In genomic region chr1:34436374-34436773, GRCm38 (mm10) we compare ENCODE assay signal across 23 mouse cellular contexts. TPM values are rescaled to one million over a fixed set of nuclear protein-coding genes. Genes with fewer than 3 reads are reported as not detected.
DNase-seq lines count a peak whose midpoint lies in the region; ATAC-seq and TF ChIP-seq lines count a peak whose summit lies in the region.
"Had no signal": no experiment of that assay in that cellular context is flagged by ENCODE, and none has a peak within 500 bp of the region (broad histone marks: within the 10 kb centered on the region; RNA-seq: fewer than 3 reads in every experiment).

No protein-coding gene starts in this region.

- 0 out of 2 replicates have a peak, but pooled peaks have one; percentile 14 for TF ChIP-seq POLR2A in CH12.LX (IDR thresholded peaks at IDR 0.05; ENCODE audit: low read depth, low read length)

- in situ Hi-C loops in CH12.LX (cut with MboI; ENCODE audit: low pct_ligation_motif_present, low pct_unique_long_range_greater_than_20kb, low sequenced_read_pairs): no loop called here

- H3K27ac ChIP-seq in embryonic facial prominence, embryonic 11.5 days (replicated peaks; ENCODE audit: low read depth, low read length): no peak overlapping the region
- H3K27ac ChIP-seq in embryonic facial prominence, embryonic 10.5 days (replicated peaks): no peak overlapping the region
- H3K27ac ChIP-seq in heart, embryonic 10.5 days: no peak overlapping the region
- H3K27ac ChIP-seq in CH12.LX (ENCODE audit: insufficient read depth, low read depth): peak overlapping the region; percentile 67; the same call in 1 of the 2 replicates
- H3K27ac ChIP-seq: embryonic facial prominence, embryonic 12.5 days; forebrain, embryonic 13.5 days had no signal

- H3K9me3 ChIP-seq in embryonic facial prominence, embryonic 11.5 days (replicated peaks; ENCODE audit: control insufficient read depth, low read length): peaks cover 5% of the 10 kb centered on the region
- peaks cover 10% of the 10 kb centered on the region for H3K9me3 ChIP-seq in embryonic facial prominence, embryonic 10.5 days
- peaks cover 8% of the 10 kb centered on the region; the same call in 1 of the 2 replicates for H3K9me3 ChIP-seq in heart, embryonic 10.5 days
- H3K9me3 ChIP-seq in CH12.LX (replicated peaks; ENCODE audit: low read length): peaks cover 22% of the 10 kb centered on the region

- H3K4me3 ChIP-seq in embryonic facial prominence, embryonic 11.5 days (ENCODE audit: low read depth, low read length): no peak overlapping the region
- H3K4me3 ChIP-seq in embryonic facial prominence, embryonic 10.5 days: no peak overlapping the region
- H3K4me3 ChIP-seq in heart, embryonic 10.5 days: no peak overlapping the region
- no peak overlapping the region for H3K4me3 ChIP-seq in CH12.LX (replicated peaks in 1 of 3; ENCODE audit: low read depth in 2 of 3, low read length in 2 of 3, poor library complexity in 1 of 3)
- H3K4me3 ChIP-seq: embryonic facial prominence, embryonic 12.5 days; forebrain, embryonic 13.5 days; forebrain, embryonic 15.5 days had no signal

- no peaks in the 10 kb centered on the region for H3K27me3 ChIP-seq in embryonic facial prominence, embryonic 11.5 days (ENCODE audit: control insufficient read depth, insufficient read depth, low read length)
- H3K27me3 ChIP-seq in embryonic facial prominence, embryonic 10.5 days (replicated peaks; ENCODE audit: low read depth, poor library complexity, severe bottlenecking): no peaks in the 10 kb centered on the region
- H3K27me3 ChIP-seq in heart, embryonic 10.5 days (ENCODE audit: insufficient read depth, poor library complexity, severe bottlenecking): no peaks in the 10 kb centered on the region
- H3K27me3 ChIP-seq in CH12.LX (replicated peaks): no peaks in the 10 kb centered on the region
- H3K27me3 ChIP-seq: embryonic facial prominence, embryonic 12.5 days; forebrain, embryonic 13.5 days; forebrain, embryonic 15.5 days; Patski had no signal

- H3K79me2 ChIP-seq in CH12.LX (replicated peaks; ENCODE audit: control insufficient read depth, extremely low read depth, insufficient read depth, poor library complexity, severe bottlenecking): peaks cover 19% of the 10 kb centered on the region

- TF ChIP-seq RAD21 in CH12.LX (IDR thresholded peaks at IDR 0.05; ENCODE audit: low read depth, low read length): no peak

- no peak overlapping the region for H3K4me2 ChIP-seq in embryonic facial prominence, embryonic 11.5 days (ENCODE audit: low read depth, low read length)
- peak overlapping the region; percentile 51; the same call in 1 of the 2 replicates for H3K4me2 ChIP-seq in CH12.LX (ENCODE audit: insufficient read depth, low read depth, poor library complexity, severe bottlenecking)
- H3K4me2 ChIP-seq: embryonic facial prominence, embryonic 12.5 days had no signal

- H3K9ac ChIP-seq in embryonic facial prominence, embryonic 11.5 days (replicated peaks; ENCODE audit: low read length): no peak overlapping the region
- no peak overlapping the region for H3K9ac ChIP-seq in CH12.LX (ENCODE audit: insufficient read depth, low read depth)
- H3K9ac ChIP-seq: embryonic facial prominence, embryonic 12.5 days; forebrain, embryonic 13.5 days; forebrain, embryonic 15.5 days; forebrain, postnatal 0 days had no signal

- peak; percentile 10 for DNase-seq in embryonic facial prominence, embryonic 11.5 days (ENCODE audit: low spot score)
- DNase-seq in embryonic facial prominence, embryonic 10.5 days (ENCODE audit: low spot score): no peak
- peak; percentile 61 for DNase-seq in heart, embryonic 10.5 days (ENCODE audit: low spot score)
- DNase-seq in heart, postnatal 36 days: no peak
- peak; percentile 43 for DNase-seq in CH12.LX (ENCODE audit: extremely low read depth)
- peak; percentile 33 for DNase-seq in induced T-regulatory cell, adult 2 months (ENCODE audit: low read depth)
- no peak for DNase-seq in lung, postnatal 4 days
- DNase-seq in right cerebral cortex, adult 18-20 months: no peak
- DNase-seq: adrenal gland, adult 8-10 months; adrenal gland, postnatal 14 days; adrenal gland, postnatal 36 days; B cell, adult 2 months; cerebellum, adult 18-20 months; cerebellum, adult 8-10 months; cerebellum, adult 9-11 months; cerebellum, postnatal 25 days; forebrain, postnatal 0 days had no signal

- no peak for TF ChIP-seq CTCF in CH12.LX (conservative IDR thresholded peaks at IDR 0.05 in 1 of 2, IDR thresholded peaks at IDR 0.05 in 1 of 2; ENCODE audit: low read depth in 2 of 2, low read length in 2 of 2)

- intact Hi-C loops in heart, postnatal 36 days (cut with DNase I): loop anchor here (10.0 kb wide), 1 partner anchor 622 kb away; the partner anchor contains the start of gene Zfp451

- no peak for ATAC-seq in embryonic facial prominence, embryonic 11.5 days (replicated peaks; ENCODE audit: insufficient number of reproducible peaks, low FRiP score, low TSS enrichment, low read depth)
- ATAC-seq: activated CD4-positive, CD25-positive, alpha-beta regulatory T cell, adult 4 months; CD4-positive, CD25-positive, alpha-beta regulatory T cell, adult 4 months; forebrain, embryonic 13.5 days; forebrain, embryonic 15.5 days; forebrain, postnatal 0 days; Patski had no signal

- 74% methylated on average over 3 of the region's 3 CpGs for WGBS in embryonic facial prominence, embryonic 11.5 days
- 78% methylated on average over 3 of the region's 3 CpGs for WGBS in embryonic facial prominence, embryonic 10.5 days
- 81% methylated on average over 3 of the region's 3 CpGs for WGBS in heart, embryonic 10.5 days

- TF ChIP-seq EP300 in CH12.LX (IDR thresholded peaks at IDR 0.05; ENCODE audit: low read length): no peak

- dilution Hi-C loops in CH12.LX (cut with MboI; ENCODE audit: extremely low pct_ligation_motif_present, extremely low pct_unique_long_range_greater_than_20kb, low sequenced_read_pairs): no loop called here

- no peaks in the 10 kb centered on the region; the same call in 1 of the 2 replicates for H3K36me3 ChIP-seq in embryonic facial prominence, embryonic 11.5 days (replicated peaks; ENCODE audit: control insufficient read depth, insufficient read depth, low read depth, low read length)
- H3K36me3 ChIP-seq in embryonic facial prominence, embryonic 10.5 days (replicated peaks): peaks cover 24% of the 10 kb centered on the region
- peaks cover 21% of the 10 kb centered on the region for H3K36me3 ChIP-seq in heart, embryonic 10.5 days
- H3K36me3 ChIP-seq in CH12.LX (replicated peaks in 1 of 2; ENCODE audit: control insufficient read depth in 1 of 2, insufficient read depth in 1 of 2, low read length in 1 of 2): peaks cover 10 to 11% of the 10 kb centered on the region in 2 experiments

- no peaks in the 10 kb centered on the region for H3K4me1 ChIP-seq in embryonic facial prominence, embryonic 11.5 days (ENCODE audit: control insufficient read depth, insufficient read depth, low read length)
- peaks cover 31% of the 10 kb centered on the region for H3K4me1 ChIP-seq in embryonic facial prominence, embryonic 10.5 days
- H3K4me1 ChIP-seq in heart, embryonic 10.5 days: peaks cover 21% of the 10 kb centered on the region
- H3K4me1 ChIP-seq in CH12.LX (ENCODE audit: control insufficient read depth in 1 of 2, insufficient read depth in 2 of 2): peaks cover 0 to 36% of the 10 kb centered on the region in 2 experiments; a peak in 3 of 4 replicates

TF ChIP-seq in CH12.LX, 34 proteins besides CTCF, POLR2A, EP300 and RAD21 (continues in another document):
- TF ChIP-seq SIN3A (IDR thresholded peaks at IDR 0.05; ENCODE audit: low read length) (0 out of 2 replicates have a peak, but pooled peaks have one; percentile 48), MEF2A (IDR thresholded peaks at IDR 0.05; ENCODE audit: borderline replicate concordance, low read depth, low read length) (no peak), MXI1 (IDR thresholded peaks at IDR 0.05; ENCODE audit: low read depth, low read length) (0 out of 2 replicates have a peak, but pooled peaks have one; percentile 29), USF1 (IDR thresholded peaks at IDR 0.05; ENCODE audit: low read depth, low read length) (no peak), ELF1 (IDR thresholded peaks at IDR 0.05; ENCODE audit: low read depth, low read length) (no peak), UBTF (IDR thresholded peaks at IDR 0.05; ENCODE audit: low read depth, low read length) (no peak), MYC (IDR thresholded peaks at IDR 0.05; ENCODE audit: low read depth, low read length) (peak; percentile 63), JUND (conservative IDR thresholded peaks at IDR 0.05; ENCODE audit: low read depth, low read length) (no peak), ZC3H11A (IDR thresholded peaks at IDR 0.05; ENCODE audit: low read depth, low read length) (no peak), ZMIZ1 (IDR thresholded peaks at IDR 0.05; ENCODE audit: low read depth, low read length) (no peak), CHD1 (IDR thresholded peaks at IDR 0.05; ENCODE audit: low read depth, low read length) (no peak)

RNA-seq across cellular contexts. Expression of gene Ccdc115, which starts 3.1 kb away (rescaled TPM):
- polyA plus RNA-seq in embryonic facial prominence, embryonic 11.5 days (2014; fragmentation: Nextera tagmentation; extraction: Ambion mirVana): 51.9 and 55.4 TPM in 2 replicates
- 55.1 and 57.6 TPM in 2 replicates for polyA plus RNA-seq in embryonic facial prominence, embryonic 10.5 days (2016; fragmentation: Nextera tagmentation; extraction: Ambion mirVana)
- 52.5 and 60.2 TPM in 2 replicates for polyA plus RNA-seq in heart, embryonic 10.5 days (2016; fragmentation: Nextera tagmentation; extraction: Ambion mirVana)
- 10 to 100 TPM; 14.1 to 15.2 TPM for total RNA-seq in heart, postnatal 36 days (2021)
- 63.3 and 66.5 TPM in 2 replicates for total RNA-seq in CH12.LX (2012; rRNA removed)
- 98.8 and 105 TPM in 2 replicates for total RNA-seq in CH12.LX (2014; rRNA removed)
- polyA plus RNA-seq in CH12.LX (2012; ENCODE audit: insufficient read length, low read depth): 95.8 and 96.3 TPM in 2 replicates

RNA-seq across cellular contexts. Expression of gene Imp4, which starts 3.3 kb away (rescaled TPM):
- polyA plus RNA-seq in embryonic facial prominence, embryonic 11.5 days (2014; fragmentation: Nextera tagmentation; extraction: Ambion mirVana): 93.4 and 104 TPM in 2 replicates
- 123 and 124 TPM in 2 replicates for polyA plus RNA-seq in embryonic facial prominence, embryonic 10.5 days (2016; fragmentation: Nextera tagmentation; extraction: Ambion mirVana)
- polyA plus RNA-seq in heart, embryonic 10.5 days (2016; fragmentation: Nextera tagmentation; extraction: Ambion mirVana): 97.6 and 113 TPM in 2 replicates
- 10 to 100 TPM; 28.3 to 29.2 TPM for total RNA-seq in heart, postnatal 36 days (2021)
- total RNA-seq in CH12.LX (2012; rRNA removed) (107 and 136 TPM in 2 replicates), CH12.LX (2014; rRNA removed) (91.0 and 105 TPM in 2 replicates)
- polyA plus RNA-seq in CH12.LX (2012; ENCODE audit: insufficient read length, low read depth): 197 and 199 TPM in 2 replicates

RNA-seq across cellular contexts. Expression of gene Ptpn18, which starts 23.2 kb away (rescaled TPM):
- 4.2 and 8.6 TPM in 2 replicates for polyA plus RNA-seq in embryonic facial prominence, embryonic 11.5 days (2014; fragmentation: Nextera tagmentation; extraction: Ambion mirVana)
- polyA plus RNA-seq in embryonic facial prominence, embryonic 10.5 days (2016; fragmentation: Nextera tagmentation; extraction: Ambion mirVana): 4.5 and 6.0 TPM in 2 replicates
- 8.1 and 9.1 TPM in 2 replicates for polyA plus RNA-seq in heart, embryonic 10.5 days (2016; fragmentation: Nextera tagmentation; extraction: Ambion mirVana)
- 1 to 10 TPM; 4.8 to 5.6 TPM for total RNA-seq in heart, postnatal 36 days (2021)
- total RNA-seq in CH12.LX (2012; rRNA removed) (172 and 205 TPM in 2 replicates), CH12.LX (2014; rRNA removed) (133 and 155 TPM in 2 replicates)
- polyA plus RNA-seq in CH12.LX (2012; ENCODE audit: insufficient read length, low read depth): 84.9 and 93.4 TPM in 2 replicates

Comparison
In these comparisons a context has a peak if more than half of its experiments do, and no peak if none do; other contexts are left out.
1. DNase-seq: peak in embryonic facial prominence, embryonic 11.5 days (single experiment), heart, embryonic 10.5 days (single experiment), CH12.LX (single experiment) and induced T-regulatory cell, adult 2 months (single experiment); none in embryonic facial prominence, embryonic 10.5 days (single experiment), heart, postnatal 36 days (0 of 2), lung, postnatal 4 days (0 of 2) and right cerebral cortex, adult 18-20 months (single experiment).